Mouse (Mus musculus): Measurements from ENCODE around the gene Arsb. TPM values are rescaled to one million over a fixed set of nuclear protein-coding genes. Genes with fewer than 3 reads are reported as not detected.

Gene Arsb
- polyA plus RNA-seq, 1 experiment from 2014 or later, result 6.8 TPM

DNA sequence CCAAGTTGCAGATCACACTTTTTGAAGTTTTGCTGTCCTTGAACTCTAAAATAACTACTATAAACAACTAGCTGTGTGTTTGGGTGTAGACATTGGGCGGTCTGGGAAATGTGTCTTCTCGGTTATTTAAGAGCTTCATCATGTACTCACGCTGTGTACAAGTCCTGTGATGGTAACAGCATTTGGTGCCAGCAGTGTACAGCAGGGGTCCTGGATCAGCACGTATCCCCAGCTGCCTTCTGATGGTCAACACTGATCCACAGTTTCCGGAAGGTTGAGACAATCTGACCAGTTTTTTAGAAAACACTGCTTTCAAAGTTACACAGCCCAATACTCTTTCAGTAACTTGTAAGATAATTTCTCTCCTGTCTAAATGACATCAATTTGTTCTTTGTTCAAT, 108.0 kb downstream of the Arsb start:
- Histone ChIP-seq H3K9ac (ENCODE audit: low read length) (no peak overlapping the region), H3K4me2 (ENCODE audit: low read depth, low read length, severe bottlenecking) (no peak overlapping the region)
- WGBS, result 86% methylated on average over 5 of the region's 5 CpGs

GRCm38 (mm10) chr13:93882132-93882531, 110.7 kb downstream of the Arsb start:
- no peak overlapping the region for H3K9ac ChIP-seq (ENCODE audit: low read length)
- H3K9me3 ChIP-seq (ENCODE audit: control insufficient read depth, low read length), result no peaks in the 10 kb centered on the region
- 0 out of 2 replicates have a peak, but pooled peaks cover 2% of the 10 kb centered on the region for H3K4me1 ChIP-seq (replicated peaks; ENCODE audit: control insufficient read depth, insufficient read depth, low read length)
- no peak overlapping the region for H3K27ac ChIP-seq (ENCODE audit: low read depth, low read length)
- H3K27me3 ChIP-seq (ENCODE audit: control insufficient read depth, insufficient read depth, low read length), result no peaks in the 10 kb centered on the region
- no peaks in the 10 kb centered on the region for H3K36me3 ChIP-seq (ENCODE audit: control insufficient read depth, insufficient read depth, low read length)
- no peak for ATAC-seq (replicated peaks; ENCODE audit: low FRiP score)
- no peak overlapping the region for H3K4me3 ChIP-seq (ENCODE audit: low read depth, low read length)
- 88% methylated on average over 3 of the region's 3 CpGs for WGBS
- DNase-seq (ENCODE audit: low spot score), result no peak
- H3K4me2 ChIP-seq (ENCODE audit: low read depth, low read length, severe bottlenecking), result no peak overlapping the region

More for the DNA sequence above, 108.0 kb downstream of the Arsb start:
- no peak overlapping the region for H3K4me3 ChIP-seq (ENCODE audit: low read depth, low read length)
- ATAC-seq (replicated peaks; ENCODE audit: low FRiP score), result no peak
- H3K36me3 ChIP-seq (ENCODE audit: control insufficient read depth, insufficient read depth, low read length), result no peaks in the 10 kb centered on the region
- no peak for DNase-seq (ENCODE audit: low spot score)
- H3K27ac ChIP-seq (ENCODE audit: low read depth, low read length), result no peak overlapping the region
- H3K4me1 ChIP-seq (replicated peaks; ENCODE audit: control insufficient read depth, insufficient read depth, low read length), result 0 out of 2 replicates have a peak, but pooled peaks cover 2% of the 10 kb centered on the region
- H3K27me3 ChIP-seq (ENCODE audit: control insufficient read depth, insufficient read depth, low read length), result no peaks in the 10 kb centered on the region
- no peaks in the 10 kb centered on the region for H3K9me3 ChIP-seq (ENCODE audit: control insufficient read depth, low read length)

DNA sequence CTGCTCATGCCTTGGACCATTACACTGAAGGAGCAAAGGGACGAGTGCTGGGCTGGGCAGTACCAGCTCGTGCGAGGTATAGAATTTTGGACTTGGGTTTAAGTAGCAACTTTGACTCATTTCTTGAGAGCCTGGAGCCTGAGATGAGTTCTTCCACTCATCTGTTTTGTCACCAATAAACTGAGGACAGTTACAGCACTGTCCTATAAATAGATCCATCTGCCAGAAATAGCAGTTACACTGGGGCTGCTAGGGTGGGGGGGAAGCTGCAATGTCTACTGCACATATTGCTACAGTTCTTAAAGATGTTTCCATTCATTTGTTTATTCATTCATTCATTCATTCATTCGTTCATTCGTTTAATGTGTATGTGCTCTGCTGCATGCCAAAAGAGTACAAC, 115.6 kb downstream of the Arsb start:
- H3K4me2 ChIP-seq (ENCODE audit: low read depth, low read length, severe bottlenecking), result no peak overlapping the region
- no peaks in the 10 kb centered on the region for H3K9me3 ChIP-seq (ENCODE audit: control insufficient read depth, low read length)
- no peak for ATAC-seq (replicated peaks; ENCODE audit: low FRiP score)
- no peak overlapping the region for H3K9ac ChIP-seq (ENCODE audit: low read length)
- H3K36me3 ChIP-seq (ENCODE audit: control insufficient read depth, insufficient read depth, low read length), result no peaks in the 10 kb centered on the region
- DNase-seq (ENCODE audit: low spot score), result no peak
- H3K4me3 ChIP-seq (ENCODE audit: low read depth, low read length), result no peak overlapping the region
- no peak overlapping the region for H3K27ac ChIP-seq (ENCODE audit: low read depth, low read length)
- H3K4me1 ChIP-seq (replicated peaks; ENCODE audit: control insufficient read depth, insufficient read depth, low read length), result 0 out of 2 replicates have a peak, but pooled peaks cover 2% of the 10 kb centered on the region
- 92% methylated on average over 5 of the region's 5 CpGs for WGBS
- no peaks in the 10 kb centered on the region for H3K27me3 ChIP-seq (ENCODE audit: control insufficient read depth, insufficient read depth, low read length)

- DNase-seq (ENCODE audit: low spot score) (no peak), ATAC-seq (replicated peaks; ENCODE audit: low FRiP score) (no peak)
- H3K9me3 ChIP-seq (ENCODE audit: control insufficient read depth, low read length), result no peaks in the 10 kb centered on the region
- H3K9ac ChIP-seq (ENCODE audit: low read length), result no peak overlapping the region
- no peaks in the 10 kb centered on the region for H3K27me3 ChIP-seq (ENCODE audit: control insufficient read depth, insufficient read depth, low read length)
- WGBS, result 88% methylated on average over 2 of the region's 2 CpGs
- H3K36me3 ChIP-seq (ENCODE audit: control insufficient read depth, insufficient read depth, low read length), result no peaks in the 10 kb centered on the region
- no peak overlapping the region for H3K4me3 ChIP-seq (ENCODE audit: low read depth, low read length)
- 0 out of 2 replicates have a peak, but pooled peaks cover 2% of the 10 kb centered on the region for H3K4me1 ChIP-seq (replicated peaks; ENCODE audit: control insufficient read depth, insufficient read depth, low read length)
- no peak overlapping the region for H3K27ac ChIP-seq (ENCODE audit: low read depth, low read length)
- no peak overlapping the region for H3K4me2 ChIP-seq (ENCODE audit: low read depth, low read length, severe bottlenecking)
These were observed 116.8 kb downstream of the Arsb start for GRCm38 (mm10) chr13:93888196-93888595.

DNA sequence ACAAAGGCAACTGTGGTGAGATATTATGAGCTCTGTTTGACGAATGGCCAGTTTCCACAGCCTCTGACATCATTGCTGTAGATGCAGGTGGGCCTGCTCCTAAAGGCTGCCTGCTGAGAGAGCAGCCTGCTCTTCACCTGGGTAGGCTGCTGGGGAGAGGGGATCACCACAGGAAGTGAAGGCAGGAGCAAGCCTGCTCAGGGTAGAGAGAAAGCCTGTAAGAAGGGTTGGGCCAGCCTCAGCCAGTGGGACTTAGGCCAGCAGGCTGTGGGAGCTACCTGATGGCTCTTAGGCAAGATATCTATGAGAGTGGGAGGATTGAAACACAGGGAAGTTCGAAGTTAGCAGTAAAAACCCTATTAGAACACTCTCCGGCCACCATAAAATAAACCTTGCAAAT, 117.5 kb downstream of the Arsb start:
- Histone ChIP-seq H3K27ac (ENCODE audit: low read depth, low read length) (no peak overlapping the region), H3K4me3 (ENCODE audit: low read depth, low read length) (no peak overlapping the region), H3K27me3 (ENCODE audit: control insufficient read depth, insufficient read depth, low read length) (no peaks in the 10 kb centered on the region), H3K4me2 (ENCODE audit: low read depth, low read length, severe bottlenecking) (no peak overlapping the region), H3K36me3 (ENCODE audit: control insufficient read depth, insufficient read depth, low read length) (no peaks in the 10 kb centered on the region), H3K9ac (ENCODE audit: low read length) (no peak overlapping the region), H3K4me1 (replicated peaks; ENCODE audit: control insufficient read depth, insufficient read depth, low read length) (no peaks in the 10 kb centered on the region), H3K9me3 (ENCODE audit: control insufficient read depth, low read length) (no peaks in the 10 kb centered on the region)
- 71% methylated on average over 3 of the region's 3 CpGs for WGBS
- DNase-seq (ENCODE audit: low spot score) (no peak), ATAC-seq (replicated peaks; ENCODE audit: low FRiP score) (no peak)

GRCm38 (mm10) chr13:93889991-93890390, 118.6 kb downstream of the Arsb start:
- Histone ChIP-seq H3K27me3 (ENCODE audit: control insufficient read depth, insufficient read depth, low read length) (no peaks in the 10 kb centered on the region), H3K4me3 (ENCODE audit: low read depth, low read length) (no peak overlapping the region), H3K9me3 (ENCODE audit: control insufficient read depth, low read length) (no peaks in the 10 kb centered on the region), H3K27ac (ENCODE audit: low read depth, low read length) (no peak overlapping the region), H3K36me3 (ENCODE audit: control insufficient read depth, insufficient read depth, low read length) (no peaks in the 10 kb centered on the region), H3K9ac (ENCODE audit: low read length) (no peak overlapping the region), H3K4me2 (ENCODE audit: low read depth, low read length, severe bottlenecking) (no peak overlapping the region), H3K4me1 (replicated peaks; ENCODE audit: control insufficient read depth, insufficient read depth, low read length) (no peaks in the 10 kb centered on the region)
- no peak for ATAC-seq (replicated peaks; ENCODE audit: low FRiP score)
- 90% methylated on average over 3 of the region's 3 CpGs for WGBS
- DNase-seq (ENCODE audit: low spot score), result no peak

- Histone ChIP-seq H3K4me1 (replicated peaks; ENCODE audit: control insufficient read depth, insufficient read depth, low read length) (no peaks in the 10 kb centered on the region), H3K27ac (ENCODE audit: low read depth, low read length) (no peak overlapping the region), H3K4me3 (ENCODE audit: low read depth, low read length) (no peak overlapping the region), H3K27me3 (ENCODE audit: control insufficient read depth, insufficient read depth, low read length) (no peaks in the 10 kb centered on the region), H3K9me3 (ENCODE audit: control insufficient read depth, low read length) (no peaks in the 10 kb centered on the region), H3K4me2 (ENCODE audit: low read depth, low read length, severe bottlenecking) (no peak overlapping the region), H3K9ac (ENCODE audit: low read length) (no peak overlapping the region), H3K36me3 (ENCODE audit: control insufficient read depth, insufficient read depth, low read length) (no peaks in the 10 kb centered on the region)
- no peak for DNase-seq (ENCODE audit: low spot score)
- WGBS, result 87% methylated on average over 6 of the region's 6 CpGs
- ATAC-seq (replicated peaks; ENCODE audit: low FRiP score), result no peak
These were observed 119.8 kb downstream of the Arsb start for GRCm38 (mm10) chr13:93891276-93891675.

- Histone ChIP-seq H3K36me3 (ENCODE audit: control insufficient read depth, insufficient read depth, low read length) (no peaks in the 10 kb centered on the region), H3K27me3 (ENCODE audit: control insufficient read depth, insufficient read depth, low read length) (no peaks in the 10 kb centered on the region), H3K4me3 (ENCODE audit: low read depth, low read length) (no peak overlapping the region), H3K27ac (ENCODE audit: low read depth, low read length) (no peak overlapping the region), H3K4me1 (replicated peaks; ENCODE audit: control insufficient read depth, insufficient read depth, low read length) (no peaks in the 10 kb centered on the region), H3K9me3 (ENCODE audit: control insufficient read depth, low read length) (no peaks in the 10 kb centered on the region), H3K4me2 (ENCODE audit: low read depth, low read length, severe bottlenecking) (no peak overlapping the region), H3K9ac (ENCODE audit: low read length) (no peak overlapping the region)
- DNase-seq (ENCODE audit: low spot score) (no peak), ATAC-seq (replicated peaks; ENCODE audit: low FRiP score) (no peak)
- 88% methylated on average over 7 of the region's 7 CpGs for WGBS
These were observed 120.7 kb downstream of the Arsb start for GRCm38 (mm10) chr13:93892101-93892500.

DNA sequence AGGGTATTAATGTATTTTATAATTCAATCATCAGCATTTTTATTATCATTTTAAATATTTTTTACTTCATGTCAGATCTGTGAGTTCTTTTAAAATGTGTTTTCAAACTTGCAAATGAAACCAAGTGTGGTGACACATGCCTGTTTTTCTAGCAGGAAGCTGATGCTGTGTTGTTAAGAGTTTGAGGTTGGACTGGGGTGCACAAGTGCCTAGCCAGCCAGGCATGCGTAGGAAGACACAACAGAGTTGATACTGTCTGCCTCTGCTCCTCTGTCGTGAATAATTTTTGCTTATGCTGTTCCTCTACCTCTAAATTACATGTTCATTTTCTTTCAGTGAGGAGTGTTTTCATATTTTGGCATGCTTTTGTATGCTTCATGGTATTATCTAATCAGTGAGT, 122.7 kb downstream of the Arsb start:
- no peaks in the 10 kb centered on the region for H3K4me1 ChIP-seq (replicated peaks; ENCODE audit: control insufficient read depth, insufficient read depth, low read length)
- H3K9me3 ChIP-seq (ENCODE audit: control insufficient read depth, low read length), result no peaks in the 10 kb centered on the region
- no peak for DNase-seq (ENCODE audit: low spot score)
- no peak overlapping the region for H3K27ac ChIP-seq (ENCODE audit: low read depth, low read length)
- no peak overlapping the region for H3K9ac ChIP-seq (ENCODE audit: low read length)
- 88% methylated on average over 2 of the region's 2 CpGs for WGBS
- no peak overlapping the region for H3K4me3 ChIP-seq (ENCODE audit: low read depth, low read length)
- no peak overlapping the region for H3K4me2 ChIP-seq (ENCODE audit: low read depth, low read length, severe bottlenecking)
- H3K27me3 ChIP-seq (ENCODE audit: control insufficient read depth, insufficient read depth, low read length), result no peaks in the 10 kb centered on the region
- no peak for ATAC-seq (replicated peaks; ENCODE audit: low FRiP score)
- no peaks in the 10 kb centered on the region for H3K36me3 ChIP-seq (ENCODE audit: control insufficient read depth, insufficient read depth, low read length)

Data from forebrain, embryonic 11.5 days (tissue).